Mouse (Mus musculus) forebrain, embryonic 14.5 days (tissue): ENCODE measurements around the gene Tmed1. TPM values are rescaled to one million over a fixed set of nuclear protein-coding genes. Genes with fewer than 3 reads are reported as not detected.
"Not testable (repeated sequence)": the region's sequence is repeated elsewhere in the genome, so short reads cannot be mapped to it uniquely, and the experiment has no call there.

Source experiments
- ATAC-seq: fragments of 200-750 bp; cut with Nextera tagmentation; 2 replicates; pipeline ENCODE4 v1.8.0; 2017; ENCODE audit warnings: mild to moderate bottlenecking, moderate library complexity
- DNase-seq: peaks from one replicate; pipeline ENCODE4 v3.0.0-alpha.2; 2015; ENCODE audit warnings: low spot score
- H3K27ac ChIP-seq: fragments of 300-500 bp; sonication (generic); 2 replicates; pipeline ENCODE4 v1.5.1; 2014; ENCODE audit warnings: low read depth, mild to moderate bottlenecking, control low read depth, low read length, moderate library complexity
- H3K27me3 ChIP-seq: fragments of 300-500 bp; sonication (generic); replicated peaks from 2 replicates; pipeline ENCODE4 v1.6.1; 2014; ENCODE audit warnings: low read length, control low read depth, mixed read lengths; ENCODE audit not compliant: control insufficient read depth, insufficient read depth
- H3K36me3 ChIP-seq: fragments of 300-500 bp; sonication (generic); 2 replicates; pipeline ENCODE4 v1.6.1; 2014; ENCODE audit warnings: low read length, control low read depth; ENCODE audit not compliant: control insufficient read depth, insufficient read depth
- H3K4me1 ChIP-seq: fragments of 300-500 bp; sonication (generic); 2 replicates; pipeline ENCODE4 v1.6.1; 2014; ENCODE audit warnings: antibody characterized with exemption, low read length, control low read depth; ENCODE audit not compliant: control insufficient read depth, insufficient read depth
- H3K4me2 ChIP-seq: fragments of 300-500 bp; sonication (generic); 2 replicates; pipeline ENCODE4 v1.6.1; 2014; ENCODE audit warnings: mild to moderate bottlenecking, control low read depth, low read length
- H3K4me3 ChIP-seq: fragments of 300-500 bp; sonication (generic); 2 replicates; pipeline ENCODE4 v1.5.1; 2014; ENCODE audit warnings: low read depth, low read length, control low read depth
- H3K9ac ChIP-seq: fragments of 300-500 bp; sonication (generic); 2 replicates; pipeline ENCODE4 v1.6.1; 2014; ENCODE audit warnings: mild to moderate bottlenecking, low read length, control low read depth, moderate library complexity
- H3K9me3 ChIP-seq: fragments of 300-500 bp; sonication (generic); replicated peaks from 2 replicates; pipeline ENCODE4 v1.6.1; 2016; ENCODE audit warnings: low read length, control low read depth, mixed read lengths; ENCODE audit not compliant: control insufficient read depth
- WGBS: fragments of 180-500 bp; shearing (Covaris S2); extraction: QIAGEN DNeasy Blood & Tissue Kit; methylation state at CpG from one replicate; pipeline ENCODE4 v1.1.7; 2014; 5-methylcytosine and 5-hydroxymethylcytosine counted together
- polyA plus RNA-seq: library from polyadenylated mRNA; unstranded; fragments of >200 nt; fragmentation: Nextera tagmentation; extraction: Ambion mirVana; gene quantifications from 2 replicates; pipeline ENCODE4 v1.2.1, GENCODE M21; 2014

Gene Tmed1
- polyA plus RNA-seq, 1 experiment from 2014 or later = 58.3 TPM

GRCm38 (mm10) chr9:21527917-21528324 is 17.9 kb upstream of the Tmed1 start:
- DNase-seq (no peak), ATAC-seq (no peak)
- Histone ChIP-seq H3K4me3 (no peak overlapping the region), H3K27ac (no peak overlapping the region), H3K36me3 (no peaks in the 10 kb centered on the region), H3K9me3 (no peaks in the 10 kb centered on the region), H3K9ac (no peak overlapping the region), H3K27me3 (no peaks in the 10 kb centered on the region), H3K4me2 (no peak overlapping the region), H3K4me1 (no peaks in the 10 kb centered on the region)
- WGBS = 67% methylated on average over 1 of the region's 1 CpGs

- Histone ChIP-seq H3K27ac (no peak overlapping the region), H3K9ac (no peak overlapping the region), H3K36me3 (no peaks in the 10 kb centered on the region), H3K9me3 (no peaks in the 10 kb centered on the region), H3K4me2 (no peak overlapping the region), H3K27me3 (no peaks in the 10 kb centered on the region), H3K4me1 (no peaks in the 10 kb centered on the region), H3K4me3 (no peak overlapping the region)
- WGBS = 96% methylated on average over 2 of the region's 2 CpGs
- ATAC-seq = no peak
- DNase-seq = no peak
Observed at GRCm38 (mm10) chr9:21527100-21527801, 17.2 kb upstream of the Tmed1 start.

- H3K36me3 ChIP-seq = no peaks in the 10 kb centered on the region
- H3K4me3 ChIP-seq = no peak overlapping the region
- no peaks in the 10 kb centered on the region for H3K4me1 ChIP-seq
- no peak overlapping the region for H3K9ac ChIP-seq
- DNase-seq (no peak), ATAC-seq (no peak)
- no peaks in the 10 kb centered on the region for H3K9me3 ChIP-seq
- H3K27ac ChIP-seq = no peak overlapping the region
- H3K27me3 ChIP-seq = no peaks in the 10 kb centered on the region
- no peak overlapping the region for H3K4me2 ChIP-seq
- 87% methylated on average over 3 of the region's 3 CpGs for WGBS
Observed at GRCm38 (mm10) chr9:21526634-21526944, 16.5 kb upstream of the Tmed1 start.

GRCm38 (mm10) chr9:21525937-21526633 is 16.0 kb upstream of the Tmed1 start, which contains the start of gene AB124611:
Gene AB124611, plus strand, starts transcription at chr9:21526176.
- H3K9ac ChIP-seq = no peak within 1 kb of the TSS

GRCm38 (mm10) chr9:21525142-21525936 is 15.3 kb upstream of the Tmed1 start:
- no peaks in the 10 kb centered on the region for H3K36me3 ChIP-seq
- no peaks in the 10 kb centered on the region for H3K4me1 ChIP-seq
- H3K4me2 ChIP-seq = no peak overlapping the region
- no peaks in the 10 kb centered on the region for H3K9me3 ChIP-seq
- WGBS = 87% methylated on average over 7 of the region's 7 CpGs
- no peak overlapping the region for H3K4me3 ChIP-seq
- no peak overlapping the region for H3K9ac ChIP-seq
- ATAC-seq (no peak), DNase-seq (no peak)
- H3K27ac ChIP-seq = no peak overlapping the region
- no peaks in the 10 kb centered on the region for H3K27me3 ChIP-seq

More at GRCm38 (mm10) chr9:21525937-21526633, 16.0 kb upstream of the Tmed1 start, which contains the start of gene AB124611:
- H3K9me3 ChIP-seq = no peaks in the 10 kb centered on the region
- no peaks in the 10 kb centered on the region for H3K36me3 ChIP-seq
- H3K4me1 ChIP-seq = no peaks in the 10 kb centered on the region
- no peak within 1 kb of the TSS for H3K27ac ChIP-seq
- H3K4me3 ChIP-seq = no peak within 1 kb of the TSS
- WGBS = 68% methylated on average over 14 of the region's 14 CpGs
- H3K27me3 ChIP-seq = no peaks in the 10 kb centered on the region
- H3K4me2 ChIP-seq = no peak within 1 kb of the TSS
- no peak for ATAC-seq
- no peak for DNase-seq

GRCm38 (mm10) chr9:21518690-21519089 is 8.6 kb upstream of the Tmed1 start:
- not testable (repeated sequence) for H3K9ac ChIP-seq, ATAC-seq, H3K27ac ChIP-seq, H3K9me3 ChIP-seq, H3K4me2 ChIP-seq, DNase-seq, H3K4me1 ChIP-seq, H3K4me3 ChIP-seq, H3K36me3 ChIP-seq, H3K27me3 ChIP-seq
- 84% methylated on average over 6 of the region's 6 CpGs for WGBS

GRCm38 (mm10) chr9:21517947-21518495 is 8.0 kb upstream of the Tmed1 start:
- Histone ChIP-seq H3K27ac (no peak overlapping the region), H3K9me3 (no peaks in the 10 kb centered on the region), H3K27me3 (no peaks in the 10 kb centered on the region), H3K4me2 (no peak overlapping the region), H3K4me3 (no peak overlapping the region), H3K4me1 (no peaks in the 10 kb centered on the region), H3K36me3 (no peaks in the 10 kb centered on the region), H3K9ac (no peak overlapping the region)
- 82% methylated on average over 6 of the region's 6 CpGs for WGBS
- DNase-seq = no peak
- ATAC-seq = no peak

- Histone ChIP-seq H3K4me2 (no peak overlapping the region), H3K4me1 (peaks cover 10% of the 10 kb centered on the region), H3K27me3 (no peaks in the 10 kb centered on the region), H3K9me3 (no peaks in the 10 kb centered on the region), H3K4me3 (no peak overlapping the region), H3K27ac (no peak overlapping the region), H3K36me3 (peaks cover 6% of the 10 kb centered on the region), H3K9ac (no peak overlapping the region)
- WGBS = 97% methylated on average over 4 of the region's 4 CpGs
- ATAC-seq = no peak
- no peak for DNase-seq
Observed at GRCm38 (mm10) chr9:21513466-21513865, 3.4 kb upstream of the Tmed1 start.
